Mouse (Mus musculus): ENCODE measurements around the gene Miga1. TPM values are rescaled to one million over a fixed set of nuclear protein-coding genes. Genes with fewer than 3 reads are reported as not detected.

Gene Miga1
- total and polyA plus RNA-seq, 3 experiments: 25.3 to 44.7 (median 32.5) TPM

DNA sequence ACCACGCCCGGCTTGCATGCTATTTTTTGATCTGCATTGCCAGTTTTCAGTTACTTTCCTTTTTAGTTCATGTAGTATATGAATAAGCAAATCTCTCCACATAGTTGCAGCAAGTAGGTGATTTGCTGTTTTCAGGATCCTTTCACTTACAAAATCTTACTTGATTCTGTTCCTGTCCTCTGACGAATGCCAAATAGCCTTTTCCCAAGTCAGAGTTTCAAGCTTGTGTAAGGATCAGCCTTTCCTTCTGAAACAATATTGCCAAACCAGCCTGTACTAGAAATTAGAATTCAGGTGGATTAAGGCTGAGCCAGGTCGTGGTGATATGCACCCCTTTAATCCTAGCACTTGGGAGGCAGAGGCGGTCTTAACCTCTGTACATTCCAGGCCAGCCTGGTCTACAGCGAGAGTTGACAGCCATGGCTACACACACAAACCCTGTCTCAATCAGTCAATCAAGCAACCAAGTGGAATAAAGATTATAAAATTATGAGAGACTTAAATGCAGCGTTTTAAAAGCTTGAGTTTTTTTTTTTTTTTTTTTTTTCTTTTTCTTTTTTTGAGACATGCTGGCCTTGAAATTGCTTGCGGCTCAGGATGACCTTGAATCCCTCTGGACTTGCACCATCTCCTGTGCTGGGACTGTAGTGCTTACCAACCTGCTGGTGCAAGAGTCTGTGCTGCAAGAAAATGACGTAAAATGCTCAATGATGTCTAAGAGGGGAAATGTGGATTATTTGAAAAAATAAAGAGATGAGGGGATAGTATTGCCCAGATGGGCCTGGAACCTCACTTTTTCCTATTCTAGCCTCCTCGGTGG is 8.0 kb upstream of the Miga1 start:
- TF ChIP-seq MAZ (IDR thresholded peaks at IDR 0.05; ENCODE audit: low read depth, low read length) (no peak), NRF1 (IDR thresholded peaks at IDR 0.05; ENCODE audit: low read depth, low read length) (no peak), ZKSCAN1 (IDR thresholded peaks at IDR 0.05; ENCODE audit: borderline replicate concordance, low read depth, low read length) (no peak), IRF4 (IDR thresholded peaks at IDR 0.05; ENCODE audit: low read depth, low read length) (no peak), MYC (IDR thresholded peaks at IDR 0.05; ENCODE audit: low read depth, low read length) (no peak), RCOR1 (conservative IDR thresholded peaks at IDR 0.05; ENCODE audit: low read depth, low read length) (no peak), POLR2AphosphoS2 (IDR thresholded peaks at IDR 0.05; ENCODE audit: low read depth, low read length) (no peak), POLR2A (IDR thresholded peaks at IDR 0.05; ENCODE audit: low read depth, low read length) (no peak), USF2 (conservative IDR thresholded peaks at IDR 0.05; ENCODE audit: low read depth, low read length) (no peak), HCFC1 (IDR thresholded peaks at IDR 0.05; ENCODE audit: low read depth, low read length) (no peak), RAD21 (IDR thresholded peaks at IDR 0.05; ENCODE audit: low read depth, low read length) (no peak), CTCF (conservative IDR thresholded peaks at IDR 0.05 in 1 of 2, IDR thresholded peaks at IDR 0.05 in 1 of 2; ENCODE audit: low read depth in 2 of 2, low read length in 2 of 2) (no peak), MEF2A (IDR thresholded peaks at IDR 0.05; ENCODE audit: borderline replicate concordance, low read depth, low read length) (no peak), UBTF (IDR thresholded peaks at IDR 0.05; ENCODE audit: low read depth, low read length) (no peak), MAFK (IDR thresholded peaks at IDR 0.05; ENCODE audit: insufficient replicate concordance, low read length) (no peak), MAX (IDR thresholded peaks at IDR 0.05; ENCODE audit: low read length) (no peak), GABPA (IDR thresholded peaks at IDR 0.05; ENCODE audit: insufficient replicate concordance, low read depth, low read length) (no peak), SIN3A (IDR thresholded peaks at IDR 0.05; ENCODE audit: low read length) (no peak), ETS1 (conservative IDR thresholded peaks at IDR 0.05; ENCODE audit: low read depth, low read length) (no peak)
- no peak overlapping the region for H3K27ac ChIP-seq (ENCODE audit: insufficient read depth, low read depth)
- H3K4me1 ChIP-seq (ENCODE audit: control insufficient read depth in 1 of 2, insufficient read depth in 2 of 2): peaks cover 3 to 25% of the 10 kb centered on the region in 2 experiments
- H3K9me3 ChIP-seq (replicated peaks; ENCODE audit: low read length): no peaks in the 10 kb centered on the region
- no peak overlapping the region for H3K4me2 ChIP-seq (ENCODE audit: insufficient read depth, low read depth, poor library complexity, severe bottlenecking)
- dilution Hi-C loops (cut with MboI; ENCODE audit: extremely low pct_ligation_motif_present, extremely low pct_unique_long_range_greater_than_20kb, low sequenced_read_pairs) (no loop called here), in situ Hi-C loops (cut with MboI; ENCODE audit: low pct_ligation_motif_present, low pct_unique_long_range_greater_than_20kb, low sequenced_read_pairs) (no loop called here)
- H3K4me3 ChIP-seq (replicated peaks in 1 of 3; ENCODE audit: low read depth in 2 of 3, low read length in 2 of 3, poor library complexity in 1 of 3): no peak overlapping the region
- H3K9ac ChIP-seq (ENCODE audit: insufficient read depth, low read depth): no peak overlapping the region
- DNase-seq (ENCODE audit: extremely low read depth): no peak
- H3K27me3 ChIP-seq (replicated peaks): no peaks in the 10 kb centered on the region
- peaks cover 45% of the 10 kb centered on the region for H3K79me2 ChIP-seq (replicated peaks; ENCODE audit: control insufficient read depth, extremely low read depth, insufficient read depth, poor library complexity, severe bottlenecking)
- peaks cover 4 to 30% of the 10 kb centered on the region in 2 experiments for H3K36me3 ChIP-seq (replicated peaks in 1 of 2; ENCODE audit: control insufficient read depth in 1 of 2, insufficient read depth in 1 of 2, low read length in 1 of 2)

DNA sequence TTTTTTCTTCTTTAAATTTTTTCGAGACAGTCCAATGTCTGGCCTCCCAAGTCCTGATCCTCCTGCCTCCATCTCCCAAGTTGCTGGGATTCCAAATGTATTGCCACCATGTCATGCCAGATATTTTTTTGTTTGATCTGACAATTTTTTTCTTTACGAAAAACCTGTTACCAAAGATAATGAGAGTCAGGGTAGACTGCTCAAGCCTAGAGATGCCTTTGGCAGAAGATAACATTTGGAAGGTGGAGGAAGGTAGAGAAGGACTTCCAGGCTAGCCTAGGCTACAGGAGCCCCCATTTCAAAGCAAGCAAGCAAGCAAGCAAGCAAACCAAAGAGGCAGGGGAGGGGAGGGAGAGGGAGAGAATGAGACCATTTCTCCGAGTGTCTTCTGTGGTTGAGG is 7.0 kb upstream of the Miga1 start:
- no peak for DNase-seq (ENCODE audit: extremely low read depth)
- Histone ChIP-seq H3K9ac (ENCODE audit: insufficient read depth, low read depth) (peak overlapping the region; percentile 91), H3K9me3 (replicated peaks; ENCODE audit: low read length) (no peaks in the 10 kb centered on the region), H3K4me2 (ENCODE audit: insufficient read depth, low read depth, poor library complexity, severe bottlenecking) (peak overlapping the region; percentile 96), H3K27ac (ENCODE audit: insufficient read depth, low read depth) (no peak overlapping the region), H3K4me1 (ENCODE audit: control insufficient read depth in 1 of 2, insufficient read depth in 2 of 2) (peaks cover 3 to 21% of the 10 kb centered on the region in 2 experiments), H3K4me3 (replicated peaks in 1 of 3; ENCODE audit: low read depth in 2 of 3, low read length in 2 of 3, poor library complexity in 1 of 3) (peak overlapping the region; percentile 69 to 72 (median 72)), H3K36me3 (replicated peaks in 1 of 2; ENCODE audit: control insufficient read depth in 1 of 2, insufficient read depth in 1 of 2, low read length in 1 of 2) (peaks cover 0 to 24% of the 10 kb centered on the region in 2 experiments), H3K79me2 (replicated peaks; ENCODE audit: control insufficient read depth, extremely low read depth, insufficient read depth, poor library complexity, severe bottlenecking) (peaks cover 43% of the 10 kb centered on the region), H3K27me3 (replicated peaks) (no peaks in the 10 kb centered on the region)
- dilution Hi-C loops (cut with MboI; ENCODE audit: extremely low pct_ligation_motif_present, extremely low pct_unique_long_range_greater_than_20kb, low sequenced_read_pairs): no loop called here
- TF ChIP-seq SIN3A (IDR thresholded peaks at IDR 0.05; ENCODE audit: low read length): no peak
- TF ChIP-seq BHLHE40 (IDR thresholded peaks at IDR 0.05; ENCODE audit: low read depth, low read length): no peak
- in situ Hi-C loops (cut with MboI; ENCODE audit: low pct_ligation_motif_present, low pct_unique_long_range_greater_than_20kb, low sequenced_read_pairs): no loop called here
